Mouse (Mus musculus): ENCODE measurements around the gene Tex33. TPM values are rescaled to one million over a fixed set of nuclear protein-coding genes. Genes with fewer than 3 reads are reported as not detected.

Tex33 gene
- not detected for total RNA-seq (2021)

DNA sequence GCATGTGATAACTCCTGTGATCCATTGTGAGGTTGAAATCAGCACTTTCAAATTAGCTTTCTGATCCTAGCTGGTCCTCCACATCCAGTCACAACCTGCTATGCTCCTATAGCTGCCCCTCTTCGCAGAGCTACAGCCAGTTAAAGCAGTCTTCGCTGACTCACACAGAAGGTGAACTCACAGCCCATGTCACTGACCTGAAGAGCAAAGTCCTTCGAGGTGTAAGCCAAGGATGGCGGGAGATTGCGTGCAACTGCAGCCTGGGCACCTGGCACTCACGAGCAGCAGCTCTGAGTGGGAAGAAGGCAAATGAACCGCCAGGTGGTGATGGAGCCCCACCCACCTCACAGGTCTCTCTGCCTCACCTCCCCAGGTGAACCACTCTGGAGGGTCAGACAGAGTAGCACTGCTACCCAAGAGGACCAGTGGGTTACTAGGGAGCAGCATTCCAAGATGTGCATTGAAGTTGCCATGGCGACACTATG, at the start of gene Tex33:
Gene Tex33, minus strand, starts transcription at position 435 of the 485 bp plus-strand sequence.
- DNase-seq: no peak

DNA sequence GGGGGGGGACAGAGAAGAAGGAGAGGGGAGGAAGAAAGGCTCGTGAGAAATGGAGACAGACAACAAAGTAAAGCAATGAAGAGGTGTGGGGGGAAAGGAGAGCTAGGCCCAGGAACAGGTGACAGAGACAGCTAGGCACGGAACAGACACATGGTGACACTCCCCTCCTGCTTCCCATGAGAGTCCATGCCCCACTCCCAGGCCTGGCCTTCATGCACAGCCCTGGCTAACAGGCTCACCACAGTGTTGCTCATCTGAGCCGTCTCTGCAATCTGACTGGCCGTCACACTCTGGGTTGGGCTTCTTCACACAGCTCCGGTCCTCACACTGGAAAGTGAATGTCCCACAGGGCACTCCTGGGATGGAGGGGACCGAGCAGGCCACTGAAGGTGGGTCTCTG, 48.1 kb upstream of the Tex33 start:
- no peak for DNase-seq

- no peak for DNase-seq
These were observed 46.5 kb upstream of the Tex33 start for GRCm38 (mm10) chr15:78442231-78442630.

GRCm38 (mm10) chr15:78438973-78439372, 43.3 kb upstream of the Tex33 start:
- no peak for DNase-seq

GRCm38 (mm10) chr15:78438505-78438904, 42.8 kb upstream of the Tex33 start:
- no peak for DNase-seq

- DNase-seq: no peak
These were observed 42.3 kb upstream of the Tex33 start for GRCm38 (mm10) chr15:78438018-78438394.

DNA sequence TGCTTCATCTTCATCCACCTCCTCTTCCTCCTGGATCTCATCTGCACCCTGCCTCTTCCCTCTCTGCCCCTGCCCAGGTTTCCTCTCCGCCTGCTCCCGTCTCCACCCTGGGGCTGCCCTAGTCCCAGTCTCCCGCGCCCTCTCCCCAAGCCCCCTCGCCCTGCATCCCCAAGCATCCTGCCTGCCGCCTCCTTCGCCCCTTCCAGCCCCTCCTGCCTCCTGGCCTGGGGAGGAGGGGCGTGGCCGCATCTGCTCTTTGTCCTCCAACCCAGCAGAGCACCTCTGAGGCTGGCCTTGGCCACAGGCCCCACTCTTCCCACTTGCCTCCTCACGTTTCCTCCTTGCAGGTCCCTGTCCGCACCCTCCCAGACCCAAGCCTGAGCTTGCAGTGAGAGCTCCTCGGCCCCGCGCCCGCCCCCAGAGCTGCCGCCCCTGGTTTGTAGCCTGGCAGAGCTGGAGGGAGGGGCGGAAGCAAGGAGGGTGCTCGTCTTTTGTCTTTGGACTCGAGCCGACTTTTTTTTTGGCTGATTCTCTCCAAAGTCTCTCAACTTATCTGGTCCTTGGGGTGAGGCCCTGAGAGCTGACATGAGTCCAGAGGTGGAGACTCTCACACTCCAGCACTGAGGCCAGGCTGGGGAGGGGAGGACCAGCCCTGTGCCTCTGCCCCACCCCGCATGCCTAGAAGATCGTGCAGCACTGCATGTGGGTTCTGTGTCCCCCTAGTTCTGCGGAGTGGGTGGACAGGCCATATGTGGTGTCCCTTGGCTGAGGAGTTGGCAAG, 41.7 kb upstream of the Tex33 start:
- DNase-seq: peak in 1 of 2 experiments; percentile 54

GRCm38 (mm10) chr15:78436380-78437192, 40.9 kb upstream of the Tex33 start:
- DNase-seq: peak; percentile 87 to 89

DNA sequence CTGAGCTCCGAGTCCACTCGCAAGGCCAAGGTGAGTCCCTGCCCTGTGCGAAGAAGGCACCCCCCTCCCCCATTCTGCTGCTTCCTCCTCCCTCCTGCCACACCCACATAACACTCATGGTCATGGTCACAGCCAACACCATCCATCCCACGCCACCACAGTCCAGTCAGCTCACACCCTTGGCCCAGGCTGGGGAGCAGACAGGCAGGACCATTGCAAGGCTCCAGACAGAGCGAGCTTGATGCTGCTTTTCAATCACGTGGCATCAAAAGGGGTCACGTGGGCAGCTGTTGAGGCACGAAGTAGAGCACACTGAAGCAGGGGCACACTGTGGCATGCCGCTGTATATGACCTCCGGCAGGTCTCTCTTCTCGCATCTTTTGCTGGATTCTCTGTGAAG, 40.0 kb upstream of the Tex33 start:
- DNase-seq: no peak

GRCm38 (mm10) chr15:78434896-78435520, 39.3 kb upstream of the Tex33 start:
- no peak for DNase-seq

GRCm38 (mm10) chr15:78431541-78432121, 35.9 kb upstream of the Tex33 start:
- no peak for DNase-seq

DNA sequence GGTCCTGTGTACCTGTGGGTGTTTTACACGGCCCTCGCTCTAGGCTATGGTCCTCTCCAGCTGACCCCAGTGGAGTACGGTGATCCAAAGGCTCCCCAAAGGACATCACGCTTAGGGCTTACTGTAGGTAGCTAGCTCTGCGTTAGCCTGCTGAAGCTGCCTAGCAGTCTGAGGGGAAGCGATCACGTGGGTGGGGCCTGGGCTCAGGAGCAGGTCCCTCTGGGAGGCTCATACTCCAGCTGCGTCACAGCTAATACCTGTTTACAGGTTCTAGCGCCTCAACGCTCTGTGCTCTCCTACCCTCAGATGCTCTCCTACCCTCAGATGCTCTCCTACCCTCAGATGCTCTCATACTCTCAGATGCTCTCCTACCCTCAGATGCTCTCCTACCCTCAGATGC, 35.2 kb upstream of the Tex33 start:
- no peak for DNase-seq

GRCm38 (mm10) chr15:78429871-78430622, 34.3 kb upstream of the Tex33 start:
- no peak for DNase-seq

DNA sequence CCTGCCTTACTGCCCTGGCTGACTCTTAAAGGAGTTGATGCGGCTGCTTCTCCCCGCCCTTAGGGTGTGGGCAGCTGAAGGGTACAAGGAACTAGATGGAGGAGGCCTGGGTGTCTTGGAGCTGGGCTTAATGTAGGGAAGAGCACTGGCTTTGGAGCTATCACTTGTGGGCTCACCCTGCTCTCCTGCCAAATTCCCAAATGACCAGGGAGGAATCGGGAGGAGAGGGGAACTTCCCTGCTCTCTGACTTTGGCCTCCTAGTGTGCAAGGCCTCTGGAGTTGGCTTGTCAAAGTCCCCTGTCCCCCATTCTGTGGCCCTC, 33.4 kb upstream of the Tex33 start:
- DNase-seq: no peak

GRCm38 (mm10) chr15:78428391-78429138, 32.9 kb upstream of the Tex33 start, which contains the start of gene Kctd17:
TSS of gene Kctd17 (plus strand) at chr15:78428564.
- peak; percentile 82 to 85 for DNase-seq

- DNase-seq: no peak
These were observed 29.5 kb upstream of the Tex33 start for GRCm38 (mm10) chr15:78425230-78425629.

- DNase-seq: no peak
These were observed 28.8 kb upstream of the Tex33 start for GRCm38 (mm10) chr15:78424507-78424906.

DNA sequence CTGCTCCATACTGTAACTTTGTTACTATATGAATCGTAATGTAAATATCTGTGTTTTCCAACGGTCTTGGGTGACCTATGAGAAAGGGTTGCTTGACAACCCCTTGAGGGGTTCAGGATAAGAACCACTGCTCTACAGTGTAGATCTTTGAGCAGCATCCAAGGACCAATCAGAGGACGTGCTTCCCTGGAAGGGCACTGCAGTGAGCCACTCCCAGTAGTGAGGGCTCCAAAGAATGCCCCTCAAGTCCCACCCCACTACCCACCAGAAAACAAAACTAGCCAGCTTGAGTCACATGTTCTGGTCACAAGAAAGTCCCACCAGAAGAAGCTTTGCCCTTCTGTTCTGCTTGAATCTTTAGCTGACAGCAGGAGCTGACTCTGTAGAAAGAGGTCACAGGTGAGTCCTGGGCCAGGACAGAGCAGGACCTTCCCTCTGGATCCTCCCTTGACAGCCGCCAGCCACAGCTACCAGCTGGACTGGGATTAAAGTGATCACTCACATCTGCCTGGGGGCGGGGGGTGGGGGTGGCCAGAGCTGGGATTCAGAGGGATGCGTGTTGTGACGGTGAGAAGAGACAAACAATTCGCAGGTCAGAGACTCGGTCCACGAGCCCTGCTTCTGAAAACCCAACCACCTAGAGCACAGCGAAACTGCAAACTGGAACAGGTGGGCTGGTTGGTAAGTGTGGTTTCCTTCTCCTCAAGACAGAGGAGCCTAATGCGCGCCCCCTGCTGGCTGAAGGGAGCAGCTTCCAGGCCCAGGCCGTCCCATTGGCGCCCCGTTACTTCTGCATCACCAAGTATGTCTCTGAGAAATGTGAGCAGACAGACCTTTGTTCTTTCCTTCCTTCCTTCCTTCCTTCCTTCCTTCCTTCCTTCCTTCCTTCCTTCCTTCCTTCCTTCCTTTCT, 26.6 kb upstream of the Tex33 start:
- DNase-seq: peak; percentile 76 to 80

DNA sequence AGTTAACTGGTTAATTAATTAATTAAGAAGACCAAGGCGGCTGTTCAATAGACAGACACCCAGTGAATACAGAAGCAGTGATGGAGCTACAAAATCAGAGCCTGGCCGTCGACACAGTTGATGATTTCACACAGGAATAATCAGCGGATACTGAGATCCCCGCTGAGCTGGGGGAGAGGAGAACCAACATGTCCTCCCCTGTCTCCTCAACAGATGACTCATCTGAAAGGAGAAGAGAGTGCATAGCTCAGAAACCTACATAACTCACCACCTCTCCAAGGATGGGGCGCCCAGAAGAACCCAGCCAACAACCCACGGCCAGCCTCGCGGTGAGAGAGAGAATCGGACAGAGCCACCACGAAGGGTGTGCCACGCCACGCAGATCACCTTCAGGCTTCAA, 24.7 kb upstream of the Tex33 start:
- DNase-seq: no peak

DNA sequence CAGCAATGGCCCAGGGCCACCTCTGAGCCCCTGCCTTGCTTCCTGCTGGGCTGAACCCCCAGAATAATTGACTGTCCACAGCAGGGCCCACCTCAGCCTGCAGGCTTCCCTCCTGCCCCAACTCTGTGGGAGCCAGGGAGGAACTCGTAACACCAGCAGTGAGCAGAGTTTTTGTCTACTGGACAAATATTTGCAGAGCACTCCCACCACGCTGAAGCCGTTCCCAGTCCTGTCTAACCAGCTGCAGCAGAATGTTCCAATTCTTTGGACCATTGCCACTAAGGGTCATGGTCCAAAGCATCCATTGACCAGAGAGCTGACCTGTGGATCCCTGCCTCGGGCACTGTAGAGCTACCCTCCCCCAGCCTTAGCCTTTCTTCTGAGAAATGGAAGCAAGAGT, 21.2 kb upstream of the Tex33 start:
- DNase-seq: no peak

Measured in layer of hippocampus, postnatal 36 days (tissue).